Mouse (Mus musculus) small intestine, adult 2 months (tissue): ENCODE results near the gene Trim41.

ENCODE experiments used
- CTCF ChIP-seq: fragments of 200-500 bp; IDR thresholded peaks from 2 replicates; pipeline ENCODE4 v1.5.1; 2012; ENCODE audit warnings: low read depth, mild to moderate bottlenecking, control low read depth, inconsistent platforms, low read length, moderate library complexity, mixed read lengths; ENCODE audit not compliant: insufficient replicate concordance, insufficient read length; ENCODE audit errors: extremely low read depth
- POLR2A ChIP-seq: fragments of 200-500 bp; IDR thresholded peaks from 2 replicates; pipeline ENCODE4 v1.6.1; 2012; ENCODE audit warnings: low read depth, mild to moderate bottlenecking, control low read depth, inconsistent platforms, low read length, moderate library complexity

DNA sequence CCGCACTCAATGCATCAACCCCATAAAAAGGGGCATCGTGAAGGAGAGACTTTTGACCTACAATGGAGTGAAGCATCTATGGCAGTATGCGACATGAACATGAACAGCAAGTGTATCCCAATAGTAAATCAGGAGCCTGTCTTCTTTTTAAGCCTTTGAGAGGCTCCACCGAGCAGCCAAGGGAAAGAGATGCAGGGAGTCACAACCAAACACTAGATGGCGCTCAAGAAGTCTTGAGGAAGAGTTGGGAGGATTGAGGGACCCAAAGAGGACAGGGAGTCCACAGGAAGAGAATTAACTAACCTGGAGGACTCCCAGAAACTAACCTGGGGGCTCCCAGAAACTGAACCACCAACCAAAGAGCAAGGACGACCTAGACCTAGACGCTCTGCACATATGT lies 37.7 kb downstream of the Trim41 start:
- TF ChIP-seq POLR2A (no peak), CTCF (peak; percentile 60; the same call in 1 of the 2 replicates)
